Mouse (Mus musculus): ENCODE results near the gene Socs3. TPM values are rescaled to one million over a fixed set of nuclear protein-coding genes. Genes with fewer than 3 reads are reported as not detected.
A peak's percentile ranks its signal among the peaks of the same experiment; 100 is the strongest.

Socs3 gene
- polyA plus RNA-seq, 1 experiment from 2014 or later = 15.7 TPM

DNA sequence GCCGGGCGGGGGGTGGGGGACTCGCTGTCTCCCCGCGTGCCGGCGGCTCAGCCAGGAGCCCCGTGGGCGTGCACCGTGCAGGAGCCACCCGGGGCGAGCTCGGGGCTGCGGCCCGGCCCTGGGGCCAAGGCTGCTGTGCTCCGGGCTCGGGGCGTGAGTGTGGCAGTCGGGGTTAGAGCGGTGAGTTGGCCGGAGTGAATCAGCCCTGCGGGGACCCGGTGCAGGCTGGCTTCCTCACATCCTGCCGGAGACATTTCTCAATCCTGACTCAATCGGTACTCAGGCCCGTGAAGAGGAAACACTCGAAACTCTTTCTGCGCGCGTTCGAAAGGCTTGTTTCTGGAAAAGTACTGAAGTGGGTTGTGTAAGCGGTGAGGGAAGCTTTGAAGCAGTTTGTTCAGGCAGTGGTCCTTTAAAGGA lies 17.2 kb upstream of the Socs3 start:
- Histone ChIP-seq H3K4me2 (replicated peaks; ENCODE audit: low read depth) (peak overlapping the region; percentile 77), H3K9ac (ENCODE audit: low read length) (peak overlapping the region; percentile 93), H3K9me3 (ENCODE audit: control insufficient read depth, low read length) (no peaks in the 10 kb centered on the region), H3K27ac (replicated peaks) (peak overlapping the region; percentile 86), H3K27me3 (ENCODE audit: control insufficient read depth, insufficient read depth, low read length) (no peaks in the 10 kb centered on the region), H3K36me3 (ENCODE audit: control insufficient read depth, insufficient read depth, low read length) (no peaks in the 10 kb centered on the region), H3K4me3 (ENCODE audit: low read depth, low read length) (peak overlapping the region; percentile 98), H3K4me1 (replicated peaks; ENCODE audit: control insufficient read depth, insufficient read depth) (peaks cover 8% of the 10 kb centered on the region)
- ATAC-seq (ENCODE audit: low FRiP score, low TSS enrichment) (peak; percentile 66), DNase-seq (ENCODE audit: low spot score) (no peak)
- under 1% methylated on average over 32 of the region's 32 CpGs for WGBS
- no peak for TF ChIP-seq CTCF (IDR thresholded peaks at IDR 0.05; ENCODE audit: low read depth)

DNA sequence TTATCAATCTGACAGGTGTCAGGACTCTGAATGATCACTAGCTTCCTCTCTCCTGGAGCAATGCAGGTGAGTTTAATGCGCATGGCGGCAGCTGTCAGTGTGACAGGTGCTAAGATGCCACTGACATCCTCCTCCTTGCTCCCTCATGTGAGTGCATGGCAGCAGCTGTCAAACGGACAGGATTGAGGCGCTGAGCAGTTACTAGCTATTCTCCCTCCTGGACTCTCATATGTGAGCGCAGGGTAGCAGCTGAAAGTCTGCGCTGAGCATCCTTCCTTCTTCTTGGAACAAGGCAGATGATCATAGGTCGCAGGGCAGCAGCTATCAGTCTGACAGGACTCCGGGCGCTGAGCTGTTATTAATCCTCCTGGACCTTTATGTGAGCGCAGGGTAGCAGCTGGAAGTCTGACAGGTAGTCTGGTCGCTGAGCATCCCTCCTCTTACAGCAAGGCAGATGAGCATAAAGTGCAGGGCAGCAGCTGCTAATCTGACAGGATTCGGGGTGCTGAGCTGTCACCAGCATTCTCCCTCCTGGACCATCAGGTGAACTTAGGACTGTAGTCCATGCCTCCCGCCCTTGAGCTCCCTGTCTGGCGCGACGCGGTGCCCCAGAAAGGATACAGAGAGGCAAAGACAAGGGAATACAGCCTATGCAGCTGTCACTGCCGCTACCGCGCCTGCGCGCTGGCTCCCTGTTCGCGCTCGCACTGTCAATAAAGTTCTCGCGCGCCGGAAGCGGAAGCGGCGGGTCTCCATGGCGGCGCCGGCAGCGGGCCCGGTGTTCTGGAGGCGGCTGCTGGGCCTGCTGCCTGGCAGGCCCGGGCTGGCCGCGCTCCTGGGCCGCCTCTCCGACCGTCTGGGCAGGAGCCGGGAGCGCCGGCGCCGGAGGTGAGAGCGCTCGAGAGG lies 16.5 kb upstream of the Socs3 start, which contains the start of gene Pgs1:
TSS of gene Pgs1 (plus strand) at position 167 of the 906 bp plus-strand sequence.
- Histone ChIP-seq H3K4me3 (ENCODE audit: low read depth, low read length) (peak within 1 kb of the TSS; percentile 98), H3K9ac (ENCODE audit: low read length) (peak within 1 kb of the TSS; percentile 93), H3K4me2 (replicated peaks; ENCODE audit: low read depth) (peak within 1 kb of the TSS; percentile 77), H3K9me3 (ENCODE audit: control insufficient read depth, low read length) (no peaks in the 10 kb centered on the region), H3K27ac (replicated peaks) (peak within 1 kb of the TSS; percentile 86), H3K36me3 (ENCODE audit: control insufficient read depth, insufficient read depth, low read length) (no peaks in the 10 kb centered on the region), H3K27me3 (ENCODE audit: control insufficient read depth, insufficient read depth, low read length) (no peaks in the 10 kb centered on the region), H3K4me1 (replicated peaks; ENCODE audit: control insufficient read depth, insufficient read depth) (peaks cover 8% of the 10 kb centered on the region)
- ATAC-seq (ENCODE audit: low FRiP score, low TSS enrichment) = peak; percentile 85
- WGBS = 9% methylated on average over 36 of the region's 51 CpGs
- TF ChIP-seq EP300 (optimal IDR thresholded peaks at IDR 0.05) (no peak), CTCF (IDR thresholded peaks at IDR 0.05; ENCODE audit: low read depth) (no peak)
- peak; percentile 91 for DNase-seq (ENCODE audit: low spot score)

DNA sequence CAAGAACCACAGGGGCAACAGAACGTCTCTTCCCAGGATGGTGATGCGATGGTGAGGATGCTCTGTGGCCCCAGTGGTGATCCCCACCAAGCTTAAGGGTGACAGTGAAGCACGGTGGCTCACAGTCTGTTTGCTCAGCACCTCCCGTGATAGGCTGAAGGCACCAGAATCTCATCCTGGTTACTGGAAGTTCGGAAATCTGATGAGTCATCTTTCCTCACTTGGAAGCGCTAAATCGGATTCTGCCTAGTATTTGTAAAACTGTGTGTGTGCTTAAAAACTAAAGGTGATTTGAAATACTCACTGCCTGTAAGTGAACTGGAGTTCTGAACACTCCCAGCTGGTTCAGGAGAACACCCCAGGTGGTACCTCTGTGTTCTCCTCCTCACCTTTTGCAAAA lies 13.9 kb upstream of the Socs3 start:
- ATAC-seq (ENCODE audit: low FRiP score, low TSS enrichment) (no peak), DNase-seq (ENCODE audit: low spot score) (no peak)
- no peaks in the 10 kb centered on the region for H3K27me3 ChIP-seq (ENCODE audit: control insufficient read depth, insufficient read depth, low read length)
- 64% methylated on average over 7 of the region's 7 CpGs for WGBS
- no peak overlapping the region for H3K9ac ChIP-seq (ENCODE audit: low read length)
- no peak overlapping the region for H3K4me3 ChIP-seq (ENCODE audit: low read depth, low read length)
- peaks cover 8% of the 10 kb centered on the region for H3K4me1 ChIP-seq (replicated peaks; ENCODE audit: control insufficient read depth, insufficient read depth)
- TF ChIP-seq EP300 (optimal IDR thresholded peaks at IDR 0.05) (no peak), CTCF (IDR thresholded peaks at IDR 0.05; ENCODE audit: low read depth) (no peak)
- no peak overlapping the region for H3K4me2 ChIP-seq (replicated peaks; ENCODE audit: low read depth)
- no peak overlapping the region for H3K27ac ChIP-seq (replicated peaks)
- H3K9me3 ChIP-seq (ENCODE audit: control insufficient read depth, low read length) = no peaks in the 10 kb centered on the region
- H3K36me3 ChIP-seq (ENCODE audit: control insufficient read depth, insufficient read depth, low read length) = no peaks in the 10 kb centered on the region

DNA sequence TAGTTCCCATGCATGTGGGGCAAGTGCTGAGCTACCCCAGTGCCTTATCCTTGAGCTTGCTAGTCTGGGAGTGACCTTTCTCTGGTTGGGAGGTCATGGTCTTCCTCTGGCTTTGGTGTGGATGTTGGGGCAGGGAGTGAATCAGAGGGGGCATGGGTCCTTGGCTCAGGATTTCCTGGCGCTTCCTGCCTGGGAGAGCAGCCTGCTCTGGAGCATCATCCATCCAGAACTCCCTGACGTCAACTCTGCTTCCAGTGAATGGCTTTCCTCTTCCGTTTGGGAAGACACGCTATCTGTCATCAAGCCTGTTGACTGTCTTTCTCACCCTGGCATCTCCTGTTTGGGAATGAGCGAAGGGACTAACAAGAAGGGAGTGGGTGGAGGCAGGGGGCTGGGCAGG lies 12.6 kb upstream of the Socs3 start:
- Histone ChIP-seq H3K9me3 (ENCODE audit: control insufficient read depth, low read length) (no peaks in the 10 kb centered on the region), H3K27ac (replicated peaks) (no peak overlapping the region), H3K36me3 (ENCODE audit: control insufficient read depth, insufficient read depth, low read length) (no peaks in the 10 kb centered on the region), H3K4me2 (replicated peaks; ENCODE audit: low read depth) (no peak overlapping the region), H3K4me3 (ENCODE audit: low read depth, low read length) (no peak overlapping the region), H3K27me3 (ENCODE audit: control insufficient read depth, insufficient read depth, low read length) (no peaks in the 10 kb centered on the region), H3K9ac (ENCODE audit: low read length) (no peak overlapping the region), H3K4me1 (replicated peaks; ENCODE audit: control insufficient read depth, insufficient read depth) (peaks cover 2% of the 10 kb centered on the region; the same call in 1 of the 2 replicates)
- no peak for DNase-seq (ENCODE audit: low spot score)
- no peak for TF ChIP-seq CTCF (IDR thresholded peaks at IDR 0.05; ENCODE audit: low read depth)
- no peak for TF ChIP-seq EP300 (optimal IDR thresholded peaks at IDR 0.05)
- ATAC-seq (ENCODE audit: low FRiP score, low TSS enrichment) = no peak
- WGBS = 63% methylated on average over 5 of the region's 5 CpGs

DNA sequence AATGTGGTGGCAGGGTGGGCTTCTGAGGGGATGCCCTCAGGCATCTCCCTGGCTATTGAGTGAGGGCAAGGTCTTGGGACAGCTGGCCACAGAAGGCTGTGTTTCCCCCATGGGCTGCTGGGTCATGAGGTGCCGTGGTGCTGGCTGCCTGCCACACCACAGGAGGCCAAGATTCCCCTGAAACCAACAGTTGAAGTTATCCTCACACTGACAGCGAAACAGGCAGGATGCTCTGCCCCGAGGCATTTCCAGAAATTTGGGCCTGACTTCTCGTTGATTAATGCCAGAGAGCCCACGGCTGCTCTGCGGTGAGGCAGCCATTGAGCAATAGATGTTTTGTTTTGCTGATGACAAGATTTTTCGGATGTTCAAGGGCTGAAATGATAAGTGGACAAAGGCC lies 9.5 kb upstream of the Socs3 start:
- Histone ChIP-seq H3K4me3 (ENCODE audit: low read depth, low read length) (no peak overlapping the region), H3K9me3 (ENCODE audit: control insufficient read depth, low read length) (no peaks in the 10 kb centered on the region), H3K4me1 (replicated peaks; ENCODE audit: control insufficient read depth, insufficient read depth) (no peaks in the 10 kb centered on the region), H3K9ac (ENCODE audit: low read length) (no peak overlapping the region), H3K27me3 (ENCODE audit: control insufficient read depth, insufficient read depth, low read length) (no peaks in the 10 kb centered on the region), H3K27ac (replicated peaks) (no peak overlapping the region), H3K36me3 (ENCODE audit: control insufficient read depth, insufficient read depth, low read length) (no peaks in the 10 kb centered on the region), H3K4me2 (replicated peaks; ENCODE audit: low read depth) (no peak overlapping the region)
- DNase-seq (ENCODE audit: low spot score) (no peak), ATAC-seq (ENCODE audit: low FRiP score, low TSS enrichment) (no peak)
- WGBS = 49% methylated on average over 7 of the region's 7 CpGs
- TF ChIP-seq EP300 (optimal IDR thresholded peaks at IDR 0.05) = no peak
- TF ChIP-seq CTCF (IDR thresholded peaks at IDR 0.05; ENCODE audit: low read depth) = no peak

DNA sequence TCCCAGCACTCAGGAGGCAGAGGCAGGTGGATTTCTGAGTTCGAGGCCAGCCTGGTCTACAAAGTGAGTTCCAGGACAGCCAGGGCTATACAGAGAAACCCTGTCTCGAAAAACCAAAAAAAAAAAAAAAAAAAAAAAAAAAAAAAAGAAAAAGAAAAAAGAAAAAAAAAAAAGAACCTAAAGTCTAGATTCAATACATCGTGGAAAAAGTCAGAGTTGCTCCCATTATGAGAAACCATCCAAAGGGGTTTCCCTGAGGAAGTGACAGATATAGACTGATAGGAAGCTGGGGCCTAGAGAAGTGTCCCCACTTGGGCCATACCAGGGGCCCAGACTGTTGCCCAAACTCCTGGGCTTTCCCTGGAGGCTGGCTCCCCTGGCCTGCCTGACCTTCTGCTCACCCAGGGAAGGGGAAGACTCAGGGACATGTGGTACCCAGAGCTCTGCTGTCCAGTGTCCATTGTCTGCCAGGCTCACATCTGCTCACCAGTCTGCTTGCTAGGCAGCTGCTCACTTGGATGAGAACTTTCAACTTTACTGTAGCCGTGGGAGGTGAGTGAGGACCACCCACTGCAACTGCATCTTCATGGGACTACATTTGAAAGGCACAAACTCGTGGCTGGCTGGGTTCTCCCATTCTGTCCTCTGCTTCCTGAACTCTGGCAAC lies 8.0 kb upstream of the Socs3 start:
- ATAC-seq (ENCODE audit: low FRiP score, low TSS enrichment) = no peak
- Histone ChIP-seq H3K27me3 (ENCODE audit: control insufficient read depth, insufficient read depth, low read length) (no peaks in the 10 kb centered on the region), H3K27ac (replicated peaks) (no peak overlapping the region), H3K9me3 (ENCODE audit: control insufficient read depth, low read length) (no peaks in the 10 kb centered on the region), H3K4me3 (ENCODE audit: low read depth, low read length) (no peak overlapping the region), H3K4me1 (replicated peaks; ENCODE audit: control insufficient read depth, insufficient read depth) (no peaks in the 10 kb centered on the region), H3K9ac (ENCODE audit: low read length) (no peak overlapping the region), H3K36me3 (ENCODE audit: control insufficient read depth, insufficient read depth, low read length) (no peaks in the 10 kb centered on the region), H3K4me2 (replicated peaks; ENCODE audit: low read depth) (no peak overlapping the region)
- DNase-seq (ENCODE audit: low spot score) = no peak
- WGBS = 63% methylated on average over 4 of the region's 5 CpGs
- TF ChIP-seq EP300 (optimal IDR thresholded peaks at IDR 0.05) (no peak), CTCF (IDR thresholded peaks at IDR 0.05; ENCODE audit: low read depth) (no peak)
